Mouse (Mus musculus) urinary bladder, adult 18-20 months (tissue): ENCODE measurements at regions not wholly inside any gene's neighbourhood (a gene's known extent, or its start where the extent isn't known, plus 50 kb on each side); places are given as distances from the start of the nearest gene placed in this dataset.

Experiments
- DNase-seq, 2 experiments: peaks; one replicate each; pipeline ENCODE4 v3.0.0; 2022; ENCODE audit warnings: low spot score in 2 of 2, mixed read lengths in 2 of 2

DNA sequence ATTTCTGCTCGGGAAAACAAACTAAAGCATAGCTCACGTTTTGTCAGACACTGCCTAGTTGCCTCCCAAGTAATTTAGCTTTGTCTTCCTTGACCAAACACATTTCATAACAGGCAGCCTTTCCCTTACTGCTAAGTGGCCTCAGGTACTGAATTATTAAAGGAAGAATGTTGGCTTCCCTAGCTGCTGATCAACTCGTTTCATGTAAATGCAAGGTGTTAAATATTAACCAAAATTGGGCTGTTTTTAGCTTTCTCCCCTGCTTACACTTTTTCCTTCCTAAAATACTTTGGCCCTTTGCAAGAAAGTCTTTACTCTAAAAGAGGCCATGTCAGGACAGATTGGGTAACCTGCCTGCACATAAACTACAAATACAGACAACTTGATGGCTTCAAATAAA is 265.4 kb downstream of the Pmp22 start:
- no peak for DNase-seq

DNA sequence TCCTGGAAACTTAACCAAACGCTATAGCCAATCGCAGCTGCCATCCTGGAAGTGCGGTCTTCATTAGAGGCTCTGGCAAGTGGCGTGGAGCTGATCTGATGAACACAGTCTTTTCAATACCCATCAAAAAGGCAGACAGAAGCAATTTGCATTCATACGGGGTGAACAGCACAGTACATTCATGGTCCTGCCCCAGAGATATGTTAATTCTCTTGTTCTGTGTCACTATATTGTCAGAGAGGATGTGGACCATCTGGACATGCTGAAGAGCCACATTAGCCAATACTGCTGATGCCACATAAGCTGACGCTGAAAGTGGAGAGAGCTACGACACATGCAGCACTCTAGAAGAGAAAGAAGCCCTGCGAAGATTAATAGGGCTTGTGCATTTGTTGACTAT is 267.6 kb downstream of the Pmp22 start:
- DNase-seq: no peak

DNA sequence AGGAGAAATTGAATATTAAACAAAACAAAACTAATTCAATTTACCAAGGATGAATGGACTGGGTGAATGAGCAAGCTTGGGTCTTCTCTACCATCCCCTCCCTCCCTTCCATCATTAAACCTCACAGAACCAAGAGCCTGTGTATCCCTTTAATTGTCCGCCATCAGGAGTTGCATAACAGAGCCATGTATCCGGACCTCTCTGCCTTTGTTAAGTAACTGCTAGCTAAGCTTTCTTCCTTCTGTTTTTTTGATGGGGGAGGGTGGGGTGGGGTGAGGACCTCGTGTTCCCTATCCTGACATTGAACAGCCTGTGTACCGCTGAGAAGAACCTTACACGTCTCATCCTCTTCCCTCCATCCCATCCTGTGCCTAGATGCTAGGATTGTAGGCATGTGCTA is 274.0 kb downstream of the Pmp22 start:
- DNase-seq: no peak

DNA sequence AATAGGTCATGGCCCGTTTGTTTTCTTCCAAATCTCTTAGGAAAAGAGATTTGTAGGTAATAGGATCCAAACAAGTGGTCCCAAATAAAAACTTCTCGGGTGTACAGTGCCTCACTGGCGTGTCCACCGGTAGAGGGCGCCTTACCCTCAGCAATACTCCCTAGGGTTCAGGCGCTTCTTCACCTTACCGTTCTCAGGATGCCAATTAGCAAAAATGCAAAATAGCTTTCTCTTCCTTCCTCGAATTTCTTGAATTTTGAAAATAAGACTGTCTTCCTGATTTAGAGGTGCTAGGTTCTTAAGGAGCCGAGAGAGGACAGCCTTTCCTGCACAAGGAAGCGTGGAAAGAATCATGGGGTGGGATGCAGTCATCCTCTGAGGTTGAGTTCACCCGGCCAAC is 275.9 kb downstream of the Pmp22 start:
- DNase-seq: peak; percentile 43 to 48

DNA sequence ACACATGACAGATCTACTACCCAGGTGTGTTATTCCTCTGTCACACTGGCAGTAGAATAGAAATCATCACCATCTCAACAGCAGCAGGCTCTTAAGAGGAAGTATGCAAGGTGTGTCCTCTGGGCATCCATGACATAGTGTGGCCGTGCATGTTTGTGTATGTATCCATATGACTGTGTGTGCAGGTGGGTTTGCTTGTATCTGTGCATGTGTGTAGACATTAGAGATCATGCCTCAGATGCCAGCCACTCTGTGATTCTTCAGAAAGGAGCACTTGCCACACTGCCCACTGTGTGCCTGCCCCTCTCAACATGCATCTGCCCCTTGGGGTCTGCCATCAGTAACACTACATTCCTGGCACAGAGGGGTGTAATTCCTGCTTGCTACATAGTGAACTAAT is 280.6 kb downstream of the Pmp22 start:
- DNase-seq: no peak

DNA sequence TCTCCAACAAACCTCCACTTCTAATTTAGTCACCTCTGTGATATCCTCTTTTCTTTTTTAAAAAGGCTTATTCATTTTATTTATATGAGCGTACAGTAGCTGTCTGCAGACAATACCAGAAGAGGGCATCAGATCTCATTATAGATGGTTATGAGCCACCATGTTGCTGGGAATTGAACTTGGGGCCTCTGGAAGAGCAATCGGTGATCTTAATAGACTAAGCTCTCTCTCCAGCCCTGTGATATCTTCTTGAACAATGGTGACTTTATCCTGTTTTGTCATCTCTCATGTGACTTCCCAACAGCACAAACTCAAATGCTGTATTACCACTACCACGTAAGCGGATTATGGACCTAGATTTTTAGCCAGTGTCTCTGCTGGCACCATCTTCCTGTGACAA is 282.1 kb downstream of the Pmp22 start:
- DNase-seq: no peak

DNA sequence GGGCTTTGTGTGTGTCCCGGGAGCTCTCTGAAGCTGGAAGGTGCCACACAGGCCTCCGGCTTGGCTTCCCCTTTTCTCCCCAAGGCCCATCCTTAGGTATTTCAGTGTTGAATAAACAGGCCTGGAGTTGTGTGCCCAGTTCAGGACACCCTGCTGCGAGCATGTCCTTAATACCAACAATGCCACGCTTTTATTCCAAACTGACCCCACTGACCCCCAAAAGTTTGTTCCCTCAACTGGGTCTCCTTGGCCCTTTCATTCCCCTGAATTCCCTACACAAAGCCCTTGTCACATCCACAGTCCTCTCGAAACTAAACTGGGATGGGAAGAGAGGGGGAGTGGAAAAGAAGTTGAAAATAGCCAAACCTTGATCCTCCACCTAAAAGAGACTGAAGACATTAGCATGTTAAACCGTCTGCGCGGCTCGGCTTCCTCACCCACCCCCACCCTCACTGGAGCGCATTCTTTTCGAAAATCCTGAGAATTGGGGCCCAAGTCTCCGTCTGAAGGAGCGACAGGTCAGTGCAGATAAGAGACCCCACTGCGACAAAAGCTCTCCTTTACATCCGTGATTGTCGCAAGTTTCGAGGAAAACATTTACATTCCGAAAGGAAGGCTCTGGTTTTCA is 283.7 kb downstream of the Pmp22 start:
- DNase-seq: no peak

DNA sequence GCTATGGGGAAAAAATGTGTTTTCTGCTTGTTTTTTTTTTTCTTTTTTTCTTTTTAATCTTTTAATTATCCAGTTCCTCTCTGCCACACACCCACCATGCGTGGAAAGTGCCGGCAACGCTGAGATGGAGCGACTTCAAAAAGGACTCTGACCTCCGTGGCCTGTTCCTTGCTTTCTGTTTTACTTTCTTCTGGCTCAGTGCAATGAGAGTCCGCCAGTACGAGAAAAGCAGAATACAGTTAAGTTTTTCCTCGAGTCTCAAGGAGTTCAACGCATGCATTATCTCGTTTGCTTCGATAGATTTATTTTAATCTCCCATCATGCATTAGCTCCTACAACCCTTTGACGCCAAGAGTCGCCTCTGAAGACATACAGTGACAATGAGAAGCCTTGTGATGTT is 284.3 kb downstream of the Pmp22 start:
- no peak for DNase-seq

DNA sequence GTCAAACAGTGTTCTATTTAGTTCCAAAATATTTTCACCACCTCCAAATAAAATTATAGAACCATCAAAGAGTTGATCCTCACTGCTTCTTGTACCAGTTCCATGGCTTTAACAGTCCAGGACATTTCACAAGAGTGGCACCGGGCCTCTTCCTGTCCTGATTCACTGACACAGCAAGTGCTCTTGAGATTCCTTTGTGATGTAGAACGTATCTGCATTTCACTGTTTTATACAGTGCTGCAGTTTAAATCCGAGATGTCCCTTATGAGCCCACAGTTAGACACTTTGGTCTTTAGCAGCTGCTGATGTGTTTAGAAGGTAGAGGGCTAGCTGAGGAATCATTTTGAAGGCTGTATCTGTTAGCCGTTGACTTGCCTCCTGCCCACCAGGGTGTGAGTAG is 284.8 kb downstream of the Pmp22 start:
- DNase-seq: no peak

DNA sequence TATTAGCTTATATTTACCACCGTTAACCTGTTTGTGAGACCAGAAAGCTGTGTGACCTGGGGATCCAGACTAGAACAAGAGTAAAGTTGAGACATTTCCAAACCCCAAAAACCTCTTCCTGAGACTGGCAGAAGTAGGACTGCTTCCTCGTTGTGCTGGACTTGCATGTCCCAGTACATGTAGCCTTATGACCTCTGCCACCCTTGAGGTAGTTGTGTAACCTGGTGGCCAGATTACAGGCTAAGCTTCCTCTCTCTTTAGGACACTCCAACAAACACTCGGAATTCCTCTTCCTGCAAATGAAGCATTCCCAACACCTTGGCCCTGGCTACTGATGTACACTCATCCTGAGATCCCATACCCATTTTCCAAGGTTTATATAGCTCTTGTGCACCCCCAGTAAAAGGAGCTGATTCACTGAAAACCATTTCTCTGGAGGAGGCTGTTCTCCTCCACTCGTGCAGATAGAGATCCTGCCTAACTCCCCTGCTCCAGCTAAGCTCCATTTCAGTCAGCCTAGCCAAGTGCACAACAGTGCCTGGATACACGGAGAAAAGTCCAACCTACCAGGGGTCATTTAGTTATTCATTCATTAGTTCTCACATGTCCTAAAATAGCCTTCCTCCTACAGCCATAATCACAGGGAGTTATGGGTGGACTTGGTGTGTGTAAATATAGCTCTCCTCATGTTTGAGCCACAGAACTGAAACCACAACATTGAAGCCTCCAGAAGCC is 289.4 kb downstream of the Pmp22 start:
- no peak for DNase-seq

DNA sequence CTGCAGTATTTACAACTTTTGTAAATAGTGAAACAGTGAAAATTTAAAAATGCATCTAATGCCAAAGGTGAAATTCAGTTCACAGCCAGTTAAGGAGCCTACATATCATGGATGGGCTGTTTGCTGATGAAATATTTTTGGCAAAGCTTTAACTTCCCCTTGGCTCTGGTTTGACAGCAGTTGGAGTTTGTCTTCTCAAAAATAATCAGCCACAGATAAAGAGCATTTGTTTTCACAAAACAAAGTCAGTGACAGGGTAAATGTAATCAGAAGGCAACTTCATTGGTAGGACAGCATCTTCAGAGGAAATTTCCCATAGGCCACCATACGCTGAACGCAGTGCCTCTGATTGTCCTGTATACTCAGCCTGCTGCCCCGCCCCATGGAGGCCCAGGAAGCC is 291.6 kb downstream of the Pmp22 start:
- no peak for DNase-seq

DNA sequence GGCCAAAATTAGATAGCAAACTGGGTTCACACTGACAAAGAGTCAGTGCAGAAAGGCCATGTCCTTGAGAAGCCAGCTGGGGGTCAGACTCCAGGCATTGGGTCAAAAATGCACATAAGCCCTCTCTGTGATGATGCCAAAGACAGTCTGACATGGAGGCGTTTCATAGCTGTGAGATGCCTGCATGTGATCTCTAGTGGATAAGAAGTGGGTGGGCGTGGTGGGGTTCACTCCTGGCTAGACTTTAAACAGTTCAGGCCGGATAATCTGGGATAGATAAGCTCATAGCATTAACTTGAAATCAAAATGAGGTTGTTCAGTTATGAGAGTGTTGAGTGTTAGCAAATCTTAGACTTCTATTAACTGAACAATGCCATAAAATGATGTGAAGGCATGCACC is 293.3 kb downstream of the Pmp22 start:
- DNase-seq: no peak

DNA sequence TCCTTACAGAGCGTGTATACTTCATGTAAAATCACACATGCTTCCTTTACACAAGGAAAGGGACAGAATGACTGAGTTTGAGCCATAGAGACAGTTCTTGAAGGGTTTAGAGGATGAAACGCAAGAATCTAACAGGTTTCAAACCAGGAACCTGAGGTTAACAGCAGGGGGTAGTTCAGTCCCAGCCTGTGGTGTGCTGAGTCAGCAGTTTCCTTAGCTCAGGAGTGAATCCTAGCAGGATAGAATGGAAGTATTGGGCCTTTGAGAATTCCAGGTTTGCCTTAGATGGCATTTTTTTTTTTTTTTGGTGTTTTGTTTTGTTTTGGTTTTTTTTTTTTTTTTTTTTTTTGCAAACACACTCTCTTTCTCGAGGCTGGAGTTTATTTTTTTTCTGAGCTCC is 295.5 kb downstream of the Pmp22 start:
- DNase-seq: no peak

DNA sequence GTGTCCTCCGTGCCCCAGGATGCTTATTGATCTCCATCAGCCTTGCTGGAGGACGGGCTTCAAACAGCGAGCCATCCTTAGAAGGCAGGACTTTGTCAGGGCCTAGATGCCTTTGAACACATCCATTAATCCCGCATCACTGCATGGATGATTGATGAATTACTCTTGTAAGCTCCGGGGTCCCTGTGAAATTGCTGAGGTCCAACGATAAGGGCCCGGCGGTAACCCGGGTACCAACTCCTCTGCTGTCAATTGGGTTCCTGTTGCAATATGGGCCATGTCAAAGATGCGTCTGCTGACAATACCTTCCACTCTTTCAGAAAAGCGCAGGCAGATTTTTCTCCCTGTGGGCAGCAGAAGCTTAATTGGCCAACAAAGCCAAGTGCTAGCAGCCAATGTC is 297.0 kb downstream of the Pmp22 start:
- DNase-seq: no peak

DNA sequence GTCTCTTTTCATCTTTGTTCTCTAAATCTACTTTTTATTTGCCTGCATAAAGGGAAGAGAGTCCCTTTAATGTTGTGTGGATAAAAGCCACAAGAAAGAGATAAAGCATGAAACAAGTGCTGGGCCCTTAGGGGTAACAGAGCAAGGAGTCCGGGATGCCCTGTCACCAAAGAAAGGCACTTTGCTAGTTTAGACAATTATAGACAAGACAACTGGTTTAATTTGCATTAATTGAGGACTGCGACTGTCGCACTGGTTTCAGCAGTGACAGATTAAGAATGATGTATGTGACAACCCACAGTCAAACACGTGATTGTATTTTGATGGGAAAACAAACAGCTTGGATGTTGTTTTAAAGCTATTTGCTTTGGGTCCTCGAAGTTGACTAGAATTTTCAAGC is 325.0 kb downstream of the Pmp22 start:
- DNase-seq: no peak

DNA sequence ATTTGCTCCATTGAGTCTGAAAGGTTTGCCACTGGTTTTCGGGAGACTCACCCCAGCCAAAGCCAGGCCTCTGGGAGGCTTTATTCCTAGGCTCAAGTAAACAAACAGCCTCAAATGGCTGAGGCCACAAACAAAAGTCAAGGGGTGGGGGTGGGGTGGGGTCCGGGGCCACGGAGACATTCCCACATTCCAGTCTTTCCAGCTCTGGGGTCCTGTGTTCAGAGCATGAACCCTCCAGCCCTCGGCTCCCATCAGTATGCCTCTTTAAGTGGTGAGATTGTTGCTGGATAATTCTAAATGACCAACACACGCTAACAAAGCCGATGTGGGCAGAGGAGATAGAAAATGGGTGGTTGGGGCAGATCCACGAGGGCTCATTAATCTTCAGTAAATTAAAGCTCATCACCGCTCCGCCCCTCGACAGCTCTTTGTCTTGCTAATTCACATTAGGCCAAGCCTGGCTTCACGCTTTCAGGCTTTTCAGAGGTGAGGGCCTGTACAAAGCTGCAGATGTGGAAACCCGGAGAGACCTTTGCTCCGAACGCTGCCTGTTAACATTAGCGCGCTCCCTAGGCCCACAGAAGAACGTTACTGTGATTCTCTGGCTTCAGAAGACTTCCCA is 326.2 kb downstream of the Pmp22 start:
- DNase-seq: no peak

DNA sequence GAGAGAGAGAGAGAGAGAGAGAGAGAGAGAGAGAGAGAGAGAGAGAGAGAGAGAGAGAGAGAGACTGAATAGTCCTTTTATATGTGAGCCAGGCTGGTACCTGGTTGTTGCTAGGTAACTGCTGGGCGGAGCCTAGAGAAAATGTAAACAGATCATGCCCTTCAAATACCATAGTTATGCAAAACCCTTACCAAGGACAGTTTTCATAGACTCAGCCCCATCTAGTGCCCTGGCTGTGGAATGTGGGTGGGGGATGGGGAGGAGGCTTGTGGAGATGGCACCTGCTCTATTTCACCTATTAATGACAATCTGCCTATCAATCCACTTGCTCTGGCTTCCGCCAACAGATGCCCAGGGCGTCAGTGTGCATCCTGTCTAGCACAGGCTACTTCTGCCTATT is 327.6 kb downstream of the Pmp22 start:
- DNase-seq: no peak

DNA sequence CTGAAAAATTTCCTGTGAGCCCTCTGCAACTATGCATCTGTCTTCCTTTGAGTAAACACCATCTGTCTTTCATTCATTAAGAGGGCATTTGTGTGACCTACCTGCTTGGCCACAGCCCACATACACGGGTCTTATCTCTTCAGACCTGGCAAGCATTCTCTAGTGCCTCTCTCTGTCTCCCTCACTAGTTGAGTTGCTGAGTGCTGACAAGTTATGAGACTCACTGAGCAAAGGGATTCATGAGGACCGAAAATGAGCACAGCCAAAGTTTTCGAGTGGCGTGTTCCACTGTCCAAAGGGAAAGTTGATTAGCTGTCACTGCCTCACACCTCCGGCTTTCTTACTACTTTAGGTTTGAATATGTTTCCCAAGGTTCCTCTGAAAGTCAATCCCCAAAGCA is 328.5 kb downstream of the Pmp22 start:
- DNase-seq: no peak

DNA sequence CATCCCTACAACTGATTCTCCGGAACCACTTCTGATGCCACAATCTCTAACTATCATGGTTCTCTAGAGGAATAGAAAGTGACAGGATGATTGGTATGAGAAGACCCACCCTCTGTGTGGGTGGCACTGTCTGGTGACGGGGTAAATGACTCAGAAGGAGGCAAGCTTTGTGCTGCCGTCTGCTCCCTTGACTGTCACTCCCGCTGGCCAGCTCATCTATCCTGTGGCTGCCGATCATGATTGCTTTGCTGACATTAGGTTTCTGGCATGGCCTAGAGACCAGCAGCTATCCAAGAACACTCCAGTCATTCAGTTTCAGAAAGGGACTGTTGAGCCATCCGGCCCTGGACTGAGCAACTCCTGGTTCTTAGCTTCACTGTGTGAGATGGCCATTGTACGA is 331.4 kb downstream of the Pmp22 start:
- DNase-seq: no peak

DNA sequence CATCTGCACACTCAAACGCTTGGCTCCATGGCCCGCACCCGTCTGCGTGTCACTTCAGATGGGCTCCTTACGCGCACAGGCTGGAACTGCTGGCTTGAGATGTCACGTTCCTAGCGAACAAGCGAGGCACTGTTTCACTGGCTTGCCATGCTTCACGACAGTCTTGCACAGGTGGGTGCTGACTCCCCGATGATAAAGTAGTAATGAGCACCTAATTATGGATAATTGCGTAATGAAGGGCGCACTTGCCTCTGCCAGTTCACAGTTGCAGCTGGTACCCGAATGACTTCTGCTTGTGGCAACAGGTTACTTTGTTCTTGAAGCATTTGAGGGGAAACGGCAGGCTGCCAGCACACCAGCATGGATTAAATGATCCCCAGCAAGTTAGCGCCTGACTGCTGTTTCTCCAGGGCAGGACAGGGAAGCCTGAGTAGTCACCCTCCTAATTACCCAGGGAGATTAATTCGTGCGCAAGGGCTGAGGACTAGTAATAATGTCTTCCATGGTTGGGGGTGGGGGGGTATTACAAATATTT is 335.1 kb downstream of the Pmp22 start:
- no peak for DNase-seq

DNA sequence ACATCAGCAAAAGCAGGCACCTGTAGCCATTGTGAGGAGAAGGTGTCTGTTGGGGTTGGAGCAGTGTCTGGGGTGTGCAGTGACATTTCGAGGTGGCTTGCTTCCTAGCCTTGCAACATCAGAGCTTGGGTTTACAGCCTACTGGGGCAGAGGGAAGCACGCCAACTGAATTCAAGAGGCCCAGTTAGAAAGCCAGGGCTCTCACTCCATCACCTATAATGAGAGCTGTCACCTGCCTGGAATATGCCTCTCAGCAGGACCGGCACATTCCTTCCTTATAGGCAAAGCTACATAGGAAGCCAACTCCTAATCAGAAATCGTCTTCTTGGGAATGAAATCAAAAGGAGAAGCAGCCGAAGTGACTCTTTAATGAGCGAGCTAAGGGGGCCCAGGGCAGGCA is 337.2 kb downstream of the Pmp22 start:
- DNase-seq: no peak

DNA sequence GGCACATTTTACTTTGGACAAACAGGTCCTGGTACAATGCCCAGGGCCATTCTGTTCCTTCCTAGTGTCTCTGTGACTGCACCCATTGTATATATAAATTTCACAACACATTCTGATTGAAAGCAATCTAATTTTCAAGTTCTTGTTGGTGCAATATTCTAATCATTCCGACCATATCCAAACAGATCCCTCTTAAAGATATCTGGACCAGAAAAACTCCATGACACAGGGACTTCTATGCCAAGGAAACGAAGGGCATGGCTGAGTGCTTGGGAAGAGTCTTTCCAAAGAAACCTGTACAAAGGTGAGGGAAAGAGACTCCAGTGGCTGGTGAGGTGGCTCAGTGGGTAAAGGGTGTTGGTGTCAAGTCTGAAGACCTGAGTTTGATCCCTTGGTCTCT is 337.8 kb downstream of the Pmp22 start:
- no peak for DNase-seq

DNA sequence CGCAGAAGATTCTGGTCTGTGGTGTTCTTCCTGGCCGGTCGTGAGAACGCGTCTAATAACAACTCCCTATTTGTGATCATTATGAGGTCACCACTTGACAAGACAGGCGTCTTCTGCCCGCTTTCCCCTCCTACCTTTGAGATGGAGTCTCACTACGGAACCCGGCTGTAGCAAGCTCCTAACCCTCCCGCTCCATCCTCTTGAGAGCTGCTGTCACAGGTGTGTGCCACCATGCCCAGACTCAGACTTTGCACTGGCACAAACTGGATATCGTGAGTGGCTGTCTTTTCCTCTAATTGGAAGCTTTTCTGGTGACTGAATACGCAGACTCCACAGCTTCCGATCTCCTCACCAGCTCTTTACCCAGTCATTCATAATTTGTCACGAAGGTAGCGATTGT is 346.0 kb downstream of the Pmp22 start:
- no peak for DNase-seq
